Mouse (Mus musculus): ENCODE measurements around the gene Nup160. TPM values are rescaled to one million over a fixed set of nuclear protein-coding genes. Genes with fewer than 3 reads are reported as not detected.
A peak's percentile ranks its signal among the peaks of the same experiment; 100 is the strongest.

Gene Nup160
- polyA plus RNA-seq, 1 experiment from 2014 or later, result 32.0 TPM

GRCm38 (mm10) chr2:90745740-90746537, 68.9 kb downstream of the Nup160 start:
- Histone ChIP-seq H3K36me3 (ENCODE audit: control insufficient read depth, insufficient read depth, low read length) (peaks cover 16% of the 10 kb centered on the region), H3K4me2 (ENCODE audit: low read length) (peak overlapping the region; percentile 89), H3K27me3 (ENCODE audit: control insufficient read depth, insufficient read depth, low read length) (no peaks in the 10 kb centered on the region), H3K9me3 (ENCODE audit: control insufficient read depth, low read length) (no peaks in the 10 kb centered on the region), H3K4me3 (replicated peaks; ENCODE audit: low read depth, low read length) (peak overlapping the region; percentile 96), H3K27ac (replicated peaks; ENCODE audit: low read depth, low read length) (peak overlapping the region; percentile 98), H3K4me1 (ENCODE audit: control insufficient read depth, insufficient read depth, low read length) (peaks cover 18% of the 10 kb centered on the region), H3K9ac (replicated peaks; ENCODE audit: low read length) (peak overlapping the region; percentile 97)
- WGBS, result under 1% methylated on average over 54 of the region's 54 CpGs
- ATAC-seq (ENCODE audit: low FRiP score, low TSS enrichment) (peak; percentile 53; the same call in 1 of the 2 replicates), DNase-seq (no peak)

- peak; percentile 8 for DNase-seq
- Histone ChIP-seq H3K9ac (replicated peaks; ENCODE audit: low read length) (peak overlapping the region; percentile 97), H3K4me1 (ENCODE audit: control insufficient read depth, insufficient read depth, low read length) (peaks cover 18% of the 10 kb centered on the region), H3K4me2 (ENCODE audit: low read length) (peak overlapping the region; percentile 89), H3K4me3 (replicated peaks; ENCODE audit: low read depth, low read length) (peak overlapping the region; percentile 96), H3K9me3 (ENCODE audit: control insufficient read depth, low read length) (no peaks in the 10 kb centered on the region), H3K36me3 (ENCODE audit: control insufficient read depth, insufficient read depth, low read length) (peaks cover 22% of the 10 kb centered on the region), H3K27me3 (ENCODE audit: control insufficient read depth, insufficient read depth, low read length) (no peaks in the 10 kb centered on the region), H3K27ac (replicated peaks; ENCODE audit: low read depth, low read length) (peak overlapping the region; percentile 98; the same call in 1 of the 2 replicates)
- ATAC-seq (ENCODE audit: low FRiP score, low TSS enrichment), result no peak
- WGBS, result 13% methylated on average over 4 of the region's 4 CpGs
Measured at GRCm38 (mm10) chr2:90746538-90746865, 69.5 kb downstream of the Nup160 start.

- Histone ChIP-seq H3K4me3 (replicated peaks; ENCODE audit: low read depth, low read length) (peak overlapping the region; percentile 96), H3K27ac (replicated peaks; ENCODE audit: low read depth, low read length) (no peak overlapping the region), H3K9me3 (ENCODE audit: control insufficient read depth, low read length) (no peaks in the 10 kb centered on the region), H3K9ac (replicated peaks; ENCODE audit: low read length) (no peak overlapping the region), H3K27me3 (ENCODE audit: control insufficient read depth, insufficient read depth, low read length) (no peaks in the 10 kb centered on the region), H3K4me2 (ENCODE audit: low read length) (peak overlapping the region; percentile 89), H3K4me1 (ENCODE audit: control insufficient read depth, insufficient read depth, low read length) (peaks cover 18% of the 10 kb centered on the region), H3K36me3 (ENCODE audit: control insufficient read depth, insufficient read depth, low read length) (peaks cover 25% of the 10 kb centered on the region)
- WGBS, result 92% methylated on average over 10 of the region's 10 CpGs
- ATAC-seq (ENCODE audit: low FRiP score, low TSS enrichment) (no peak), DNase-seq (no peak)
Measured at GRCm38 (mm10) chr2:90747131-90747530, 70.1 kb downstream of the Nup160 start.

- Histone ChIP-seq H3K4me3 (replicated peaks; ENCODE audit: low read depth, low read length) (no peak overlapping the region), H3K27ac (replicated peaks; ENCODE audit: low read depth, low read length) (no peak overlapping the region), H3K4me1 (ENCODE audit: control insufficient read depth, insufficient read depth, low read length) (peaks cover 18% of the 10 kb centered on the region), H3K9me3 (ENCODE audit: control insufficient read depth, low read length) (no peaks in the 10 kb centered on the region), H3K27me3 (ENCODE audit: control insufficient read depth, insufficient read depth, low read length) (no peaks in the 10 kb centered on the region), H3K36me3 (ENCODE audit: control insufficient read depth, insufficient read depth, low read length) (peaks cover 52% of the 10 kb centered on the region), H3K9ac (replicated peaks; ENCODE audit: low read length) (no peak overlapping the region), H3K4me2 (ENCODE audit: low read length) (no peak overlapping the region)
- WGBS, result 89% methylated on average over 6 of the region's 6 CpGs
- DNase-seq (no peak), ATAC-seq (ENCODE audit: low FRiP score, low TSS enrichment) (no peak)
Measured at GRCm38 (mm10) chr2:90749676-90750459, 72.9 kb downstream of the Nup160 start.

GRCm38 (mm10) chr2:90753565-90753964, 76.5 kb downstream of the Nup160 start:
- Histone ChIP-seq H3K9me3 (ENCODE audit: control insufficient read depth, low read length) (no peaks in the 10 kb centered on the region), H3K4me2 (ENCODE audit: low read length) (no peak overlapping the region), H3K9ac (replicated peaks; ENCODE audit: low read length) (no peak overlapping the region), H3K27me3 (ENCODE audit: control insufficient read depth, insufficient read depth, low read length) (no peaks in the 10 kb centered on the region), H3K4me3 (replicated peaks; ENCODE audit: low read depth, low read length) (no peak overlapping the region), H3K4me1 (ENCODE audit: control insufficient read depth, insufficient read depth, low read length) (peaks cover 11% of the 10 kb centered on the region; the same call in 1 of the 2 replicates), H3K36me3 (ENCODE audit: control insufficient read depth, insufficient read depth, low read length) (peaks cover 79% of the 10 kb centered on the region), H3K27ac (replicated peaks; ENCODE audit: low read depth, low read length) (no peak overlapping the region)
- no peak for ATAC-seq (ENCODE audit: low FRiP score, low TSS enrichment)
- no peak for DNase-seq
- 97% methylated on average over 2 of the region's 2 CpGs for WGBS

DNA sequence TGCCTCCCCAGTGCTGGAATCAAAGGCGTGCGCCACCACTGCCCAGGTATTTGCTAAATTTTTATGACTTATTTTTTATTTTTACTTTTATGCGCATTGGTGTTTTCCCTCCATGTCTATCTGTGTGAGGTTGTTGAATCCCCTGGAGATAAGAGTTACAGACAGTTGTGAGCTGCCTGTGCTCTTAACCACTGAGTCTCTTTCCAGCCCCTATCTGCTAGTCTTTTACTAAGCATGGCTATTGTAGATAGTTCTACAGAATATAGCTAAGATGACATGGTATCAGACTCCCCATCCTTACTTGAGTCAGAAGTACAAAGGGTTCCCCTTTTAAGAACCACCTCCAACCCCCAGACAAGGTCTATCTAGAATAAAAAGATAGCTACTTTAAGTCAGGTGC, 77.2 kb downstream of the Nup160 start:
- no peak overlapping the region for H3K4me3 ChIP-seq (replicated peaks; ENCODE audit: low read depth, low read length)
- WGBS, result 98% methylated on average over 3 of the region's 3 CpGs
- no peak overlapping the region for H3K4me2 ChIP-seq (ENCODE audit: low read length)
- H3K36me3 ChIP-seq (ENCODE audit: control insufficient read depth, insufficient read depth, low read length), result peaks cover 81% of the 10 kb centered on the region
- ATAC-seq (ENCODE audit: low FRiP score, low TSS enrichment), result no peak
- no peak overlapping the region for H3K27ac ChIP-seq (replicated peaks; ENCODE audit: low read depth, low read length)
- H3K9me3 ChIP-seq (ENCODE audit: control insufficient read depth, low read length), result no peaks in the 10 kb centered on the region
- no peaks in the 10 kb centered on the region for H3K27me3 ChIP-seq (ENCODE audit: control insufficient read depth, insufficient read depth, low read length)
- no peak for DNase-seq
- H3K4me1 ChIP-seq (ENCODE audit: control insufficient read depth, insufficient read depth, low read length), result peaks cover 5% of the 10 kb centered on the region; the same call in 1 of the 2 replicates
- H3K9ac ChIP-seq (replicated peaks; ENCODE audit: low read length), result no peak overlapping the region

DNA sequence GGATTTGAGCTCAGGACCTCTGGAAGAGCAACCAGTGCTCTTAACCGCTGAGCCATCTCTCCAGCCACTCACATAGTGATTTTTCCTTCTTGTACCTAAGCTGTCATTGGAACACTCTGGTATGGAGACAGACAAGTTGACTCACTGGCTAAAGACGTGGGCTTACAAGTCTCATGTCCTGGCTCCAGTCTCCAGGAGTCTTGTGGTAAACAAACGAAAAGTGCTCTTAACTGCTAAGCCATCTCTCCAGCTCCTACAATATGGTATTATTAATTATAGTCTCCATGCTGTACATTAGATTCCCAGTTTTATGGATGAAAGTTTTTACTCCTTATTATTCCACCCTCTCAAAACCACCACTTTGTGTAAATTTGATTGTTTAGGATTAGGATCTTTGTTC, 88.1 kb downstream of the Nup160 start:
- H3K9me3 ChIP-seq (ENCODE audit: control insufficient read depth, low read length), result no peaks in the 10 kb centered on the region
- peaks cover 96% of the 10 kb centered on the region for H3K36me3 ChIP-seq (ENCODE audit: control insufficient read depth, insufficient read depth, low read length)
- WGBS, result 92% methylated on average over 3 of the region's 3 CpGs
- H3K4me2 ChIP-seq (ENCODE audit: low read length), result no peak overlapping the region
- H3K27me3 ChIP-seq (ENCODE audit: control insufficient read depth, insufficient read depth, low read length), result no peaks in the 10 kb centered on the region
- H3K4me1 ChIP-seq (ENCODE audit: control insufficient read depth, insufficient read depth, low read length), result no peaks in the 10 kb centered on the region
- ATAC-seq (ENCODE audit: low FRiP score, low TSS enrichment) (no peak), DNase-seq (no peak)
- H3K4me3 ChIP-seq (replicated peaks; ENCODE audit: low read depth, low read length), result no peak overlapping the region
- H3K9ac ChIP-seq (replicated peaks; ENCODE audit: low read length), result no peak overlapping the region
- H3K27ac ChIP-seq (replicated peaks; ENCODE audit: low read depth, low read length), result no peak overlapping the region

GRCm38 (mm10) chr2:90781323-90781722, 104.3 kb downstream of the Nup160 start:
- H3K36me3 ChIP-seq (ENCODE audit: control insufficient read depth, insufficient read depth, low read length), result peaks cover 48% of the 10 kb centered on the region
- H3K4me1 ChIP-seq (ENCODE audit: control insufficient read depth, insufficient read depth, low read length), result 0 out of 2 replicates have a peak, but pooled peaks cover 8% of the 10 kb centered on the region
- DNase-seq (no peak), ATAC-seq (ENCODE audit: low FRiP score, low TSS enrichment) (no peak)
- H3K9me3 ChIP-seq (ENCODE audit: control insufficient read depth, low read length), result no peaks in the 10 kb centered on the region
- no peak overlapping the region for H3K4me3 ChIP-seq (replicated peaks; ENCODE audit: low read depth, low read length)
- H3K27me3 ChIP-seq (ENCODE audit: control insufficient read depth, insufficient read depth, low read length), result no peaks in the 10 kb centered on the region
- 45% methylated on average over 3 of the region's 3 CpGs for WGBS
- no peak overlapping the region for H3K27ac ChIP-seq (replicated peaks; ENCODE audit: low read depth, low read length)
- no peak overlapping the region for H3K9ac ChIP-seq (replicated peaks; ENCODE audit: low read length)
- H3K4me2 ChIP-seq (ENCODE audit: low read length), result no peak overlapping the region
